ENCODE assay signal across 24 mouse cellular contexts in genomic region chr8:105442661-105443060, GRCm38 (mm10). TPM values are rescaled to one million over a fixed set of nuclear protein-coding genes. Genes with fewer than 3 reads are reported as not detected.
A peak's percentile ranks its signal among the peaks of the same experiment; 100 is the strongest.
DNase-seq lines count a peak whose midpoint lies in the region; ATAC-seq and TF ChIP-seq lines count a peak whose summit lies in the region.
"Had no signal": no experiment of that assay in that cellular context is flagged by ENCODE, and none has a peak within 500 bp of the region (broad histone marks: within the 10 kb centered on the region; RNA-seq: fewer than 3 reads in every experiment).

No protein-coding gene starts in this region.

- H3K4me2 ChIP-seq in midbrain, postnatal 0 days (ENCODE audit: low read depth, low read length, poor library complexity, severe bottlenecking) = no peak overlapping the region
- H3K4me2 ChIP-seq: embryonic facial prominence, embryonic 12.5 days; forebrain, embryonic 13.5 days had no signal

- H3K36me3 ChIP-seq in heart, embryonic 10.5 days = no peaks in the 10 kb centered on the region
- no peaks in the 10 kb centered on the region for H3K36me3 ChIP-seq in midbrain, embryonic 10.5 days
- no peaks in the 10 kb centered on the region for H3K36me3 ChIP-seq in midbrain, postnatal 0 days (ENCODE audit: insufficient read depth, low read length)
- H3K36me3 ChIP-seq: embryonic facial prominence, embryonic 10.5 days; embryonic facial prominence, embryonic 12.5 days had no signal

- peaks cover 9% of the 10 kb centered on the region for H3K27me3 ChIP-seq in heart, embryonic 10.5 days (ENCODE audit: insufficient read depth, poor library complexity, severe bottlenecking)
- H3K27me3 ChIP-seq in midbrain, embryonic 10.5 days (ENCODE audit: low read depth, poor library complexity, severe bottlenecking) = no peaks in the 10 kb centered on the region
- no peaks in the 10 kb centered on the region for H3K27me3 ChIP-seq in midbrain, postnatal 0 days (ENCODE audit: insufficient read depth, low read length)
- H3K27me3 ChIP-seq: embryonic facial prominence, embryonic 12.5 days; forebrain, embryonic 13.5 days had no signal

- H3K4me3 ChIP-seq in heart, embryonic 10.5 days = no peak overlapping the region
- no peak overlapping the region for H3K4me3 ChIP-seq in midbrain, embryonic 10.5 days
- no peak overlapping the region for H3K4me3 ChIP-seq in midbrain, postnatal 0 days (ENCODE audit: low read depth, low read length)
- H3K4me3 ChIP-seq: embryonic facial prominence, embryonic 10.5 days; embryonic facial prominence, embryonic 12.5 days; forebrain, embryonic 13.5 days had no signal

- 89% methylated on average over 5 of the region's 5 CpGs for WGBS in heart, embryonic 10.5 days
- 93% methylated on average over 5 of the region's 5 CpGs for WGBS in midbrain, embryonic 10.5 days
- WGBS in midbrain, postnatal 0 days = 95% methylated on average over 5 of the region's 5 CpGs

- ATAC-seq in midbrain, postnatal 0 days (ENCODE audit: low FRiP score) = no peak
- ATAC-seq: activated CD4-positive, CD25-positive, alpha-beta regulatory T cell, adult 4 months; forebrain, embryonic 13.5 days; forebrain, embryonic 16.5 days; Patski had no signal

- peaks cover 11% of the 10 kb centered on the region; the same call in 1 of the 2 replicates for H3K4me1 ChIP-seq in heart, embryonic 10.5 days
- peaks cover 28% of the 10 kb centered on the region for H3K4me1 ChIP-seq in midbrain, embryonic 10.5 days
- peaks cover 10% of the 10 kb centered on the region for H3K4me1 ChIP-seq in midbrain, postnatal 0 days (ENCODE audit: insufficient read depth, low read length)

- no peak for TF ChIP-seq CTCF in midbrain, postnatal 0 days (IDR thresholded peaks at IDR 0.05)

- DNase-seq in cerebellum, postnatal 10 days = peak; percentile 44 to 46
- no peak for DNase-seq in cerebellum, postnatal 36 days
- peak; percentile 58 for DNase-seq in heart, adult 11 months
- DNase-seq in heart, embryonic 10.5 days (ENCODE audit: low spot score) = no peak
- no peak for DNase-seq in midbrain, embryonic 10.5 days (ENCODE audit: low spot score)
- DNase-seq in midbrain, postnatal 0 days (ENCODE audit: low spot score) = no peak
- DNase-seq in adrenal gland, adult 8-10 months = no peak
- DNase-seq: adrenal gland, adult 2 months; adrenal gland, postnatal 14 days; adrenal gland, postnatal 36 days; B cell, adult 2 months; cerebellum, adult 11-12 months; cerebellum, adult 2 months; cerebellum, adult 9-10 months had no signal

- H3K9me3 ChIP-seq in heart, embryonic 10.5 days = no peaks in the 10 kb centered on the region
- no peaks in the 10 kb centered on the region for H3K9me3 ChIP-seq in midbrain, embryonic 10.5 days (replicated peaks)
- H3K9me3 ChIP-seq in midbrain, postnatal 0 days (ENCODE audit: low read length) = no peaks in the 10 kb centered on the region
- H3K9me3 ChIP-seq: embryonic facial prominence, embryonic 10.5 days; embryonic facial prominence, embryonic 12.5 days; forebrain, embryonic 13.5 days had no signal

- H3K9ac ChIP-seq in midbrain, postnatal 0 days (replicated peaks; ENCODE audit: low read length, poor library complexity, severe bottlenecking) = no peak overlapping the region
- H3K9ac ChIP-seq: embryonic facial prominence, embryonic 12.5 days; forebrain, embryonic 13.5 days had no signal

- H3K27ac ChIP-seq in heart, embryonic 10.5 days = no peak overlapping the region
- H3K27ac ChIP-seq in midbrain, embryonic 10.5 days (replicated peaks) = 0 out of 2 replicates have a peak overlapping the region, but pooled peaks have one; percentile 9
- H3K27ac ChIP-seq in midbrain, postnatal 0 days (ENCODE audit: low read depth, low read length) = no peak overlapping the region
- H3K27ac ChIP-seq: embryonic facial prominence, embryonic 10.5 days; embryonic facial prominence, embryonic 12.5 days; forebrain, embryonic 13.5 days had no signal

RNA-seq across cellular contexts. Expression of gene Tppp3, which starts 28.7 kb away (rescaled TPM):
- polyA plus RNA-seq in heart, embryonic 10.5 days (2016; fragmentation: Nextera tagmentation; extraction: Ambion mirVana) = 25.5 and 28.4 TPM in 2 replicates
- 94.4 and 100.0 TPM in 2 replicates for polyA plus RNA-seq in midbrain, embryonic 10.5 days (2016; fragmentation: Nextera tagmentation; extraction: Ambion mirVana)
- 75.0 and 82.8 TPM in 2 replicates for total RNA-seq in midbrain, postnatal 0 days (2014; rRNA removed)
- polyA plus RNA-seq in midbrain, postnatal 0 days (2015; fragmentation: Nextera tagmentation; extraction: Ambion mirVana) = 159 and 164 TPM in 2 replicates
- 10 to 100 TPM; 28.3 to 40.2 (median 33.0) TPM for total RNA-seq in adrenal gland, adult 8-10 months (2022)

RNA-seq across cellular contexts. Expression of gene Lrrc36, which starts 29.3 kb away (rescaled TPM):
- 0.09 TPM in 1 of 2 replicates, not detected in the other for polyA plus RNA-seq in heart, embryonic 10.5 days (2016; fragmentation: Nextera tagmentation; extraction: Ambion mirVana)
- polyA plus RNA-seq in midbrain, embryonic 10.5 days (2016; fragmentation: Nextera tagmentation; extraction: Ambion mirVana) = 2.6 and 3.7 TPM in 2 replicates
- 0.28 and 0.93 TPM in 2 replicates for total RNA-seq in midbrain, postnatal 0 days (2014; rRNA removed)
- polyA plus RNA-seq in midbrain, postnatal 0 days (2015; fragmentation: Nextera tagmentation; extraction: Ambion mirVana) = 0.86 and 0.99 TPM in 2 replicates
- total RNA-seq in adrenal gland, adult 8-10 months (2022) = 10 to 100 TPM in 1 of 4 experiments, 1 to 10 TPM in 3; 4.1 to 10.1 (median 7.0) TPM
- total RNA-seq: MEL had no signal
- polyA plus RNA-seq: activated CD4-positive, CD25-positive, alpha-beta regulatory T cell, adult 4 months; Patski had no signal

RNA-seq across cellular contexts. Expression of gene Kctd19, which starts 29.4 kb away (rescaled TPM):
- not detected in 2 replicates for polyA plus RNA-seq in heart, embryonic 10.5 days (2016; fragmentation: Nextera tagmentation; extraction: Ambion mirVana)
- 0.07 TPM in 1 of 2 replicates, not detected in the other for polyA plus RNA-seq in midbrain, embryonic 10.5 days (2016; fragmentation: Nextera tagmentation; extraction: Ambion mirVana)
- 0.09 and 0.16 TPM in 2 replicates for total RNA-seq in midbrain, postnatal 0 days (2014; rRNA removed)
- 0.27 TPM in 2 replicates for polyA plus RNA-seq in midbrain, postnatal 0 days (2015; fragmentation: Nextera tagmentation; extraction: Ambion mirVana)
- under 1 TPM in 1 of 4 experiments, not detected in 3; 0.15 TPM for total RNA-seq in adrenal gland, adult 8-10 months (2022)
- total RNA-seq: adrenal gland, adult 2 months; adrenal gland, postnatal 36 days; MEL had no signal
- polyA plus RNA-seq: activated CD4-positive, CD25-positive, alpha-beta regulatory T cell, adult 4 months; cortical plate, adult 2 months; embryonic facial prominence, embryonic 12.5 days; embryonic facial prominence, embryonic 14.5 days; forebrain, embryonic 11.5 days; forebrain, embryonic 13.5 days; forebrain, embryonic 16.5 days; Patski had no signal

RNA-seq across cellular contexts. Expression of gene Zdhhc1, which starts 54.0 kb away (rescaled TPM):
- 16.1 and 21.6 TPM in 2 replicates for polyA plus RNA-seq in heart, embryonic 10.5 days (2016; fragmentation: Nextera tagmentation; extraction: Ambion mirVana)
- polyA plus RNA-seq in midbrain, embryonic 10.5 days (2016; fragmentation: Nextera tagmentation; extraction: Ambion mirVana) = 18.6 and 24.0 TPM in 2 replicates
- 32.9 and 47.2 TPM in 2 replicates for total RNA-seq in midbrain, postnatal 0 days (2014; rRNA removed)
- 27.3 and 27.9 TPM in 2 replicates for polyA plus RNA-seq in midbrain, postnatal 0 days (2015; fragmentation: Nextera tagmentation; extraction: Ambion mirVana)
- total RNA-seq in adrenal gland, adult 8-10 months (2022) = 10 to 100 TPM; 20.6 to 40.1 (median 31.3) TPM

Comparison
In these comparisons a context has a peak if more than half of its experiments do, and no peak if none do; other contexts are left out.
1. DNase-seq: peak in cerebellum, postnatal 10 days (2 of 2) and heart, adult 11 months (single experiment); none in cerebellum, postnatal 36 days (0 of 2), heart, embryonic 10.5 days (single experiment), midbrain, embryonic 10.5 days (single experiment), midbrain, postnatal 0 days (single experiment) and adrenal gland, adult 8-10 months (single experiment).